23 mouse cellular contexts compared by ENCODE assay signal in the genomic region with DNA sequence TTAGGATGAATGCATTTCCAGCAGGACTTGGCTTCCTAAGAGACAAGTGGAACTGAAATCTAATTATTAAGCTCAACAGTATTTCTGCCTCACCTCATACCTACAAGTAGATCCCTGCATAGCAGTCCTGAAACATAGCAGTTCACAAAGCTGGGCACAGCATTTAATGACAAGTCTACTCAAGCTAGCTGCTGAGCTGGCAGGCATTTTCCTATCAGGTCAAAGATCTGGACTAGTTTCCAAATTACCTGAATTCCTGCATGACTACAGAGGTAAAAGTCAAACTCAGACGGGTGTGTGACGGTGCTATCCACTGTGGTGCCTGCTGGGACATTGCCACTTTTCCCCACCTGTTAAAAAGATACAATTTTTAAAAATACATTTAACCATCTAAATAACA. TPM values are rescaled to one million over a fixed set of nuclear protein-coding genes. Genes with fewer than 3 reads are reported as not detected.
DNase-seq lines count a peak whose midpoint lies in the region; ATAC-seq and TF ChIP-seq lines count a peak whose summit lies in the region.
"Had no signal": no experiment of that assay in that cellular context is flagged by ENCODE, and none has a peak within 500 bp of the region (broad histone marks: within the 10 kb centered on the region; RNA-seq: fewer than 3 reads in every experiment).

No protein-coding gene starts in this region.

- H3K36me3 ChIP-seq in heart, embryonic 10.5 days = no peaks in the 10 kb centered on the region
- no peaks in the 10 kb centered on the region for H3K36me3 ChIP-seq in lung, embryonic 14.5 days (ENCODE audit: insufficient read depth)
- H3K36me3 ChIP-seq in stomach, embryonic 14.5 days (ENCODE audit: control insufficient read depth, insufficient read depth, low read length) = no peaks in the 10 kb centered on the region
- H3K36me3 ChIP-seq: G1E had no signal

- 74% methylated on average over 2 of the region's 2 CpGs for WGBS in heart, embryonic 10.5 days
- 66% methylated on average over 2 of the region's 2 CpGs for WGBS in lung, embryonic 14.5 days
- WGBS in stomach, embryonic 14.5 days = 77% methylated on average over 2 of the region's 2 CpGs

- no peaks in the 10 kb centered on the region for H3K27me3 ChIP-seq in heart, embryonic 10.5 days (ENCODE audit: insufficient read depth, poor library complexity, severe bottlenecking)
- H3K27me3 ChIP-seq in lung, embryonic 14.5 days (ENCODE audit: insufficient read depth, low read length) = no peaks in the 10 kb centered on the region
- no peaks in the 10 kb centered on the region for H3K27me3 ChIP-seq in stomach, embryonic 14.5 days (ENCODE audit: control insufficient read depth, insufficient read depth, low read length)
- H3K27me3 ChIP-seq: limb, embryonic 12.5 days; neural tube, embryonic 15.5 days had no signal

- no peaks in the 10 kb centered on the region for H3K9me3 ChIP-seq in heart, embryonic 10.5 days
- no peaks in the 10 kb centered on the region for H3K9me3 ChIP-seq in lung, embryonic 14.5 days (ENCODE audit: low read depth, low read length)
- H3K9me3 ChIP-seq in stomach, embryonic 14.5 days (ENCODE audit: control insufficient read depth, low read depth, low read length) = no peaks in the 10 kb centered on the region
- H3K9me3 ChIP-seq: G1E; hindbrain, embryonic 10.5 days; limb, embryonic 12.5 days; neural tube, embryonic 15.5 days had no signal

- no peak overlapping the region for H3K4me2 ChIP-seq in lung, embryonic 14.5 days
- H3K4me2 ChIP-seq in stomach, embryonic 14.5 days (replicated peaks; ENCODE audit: low read depth, low read length) = no peak overlapping the region
- H3K4me2 ChIP-seq: limb, embryonic 12.5 days; neural tube, embryonic 15.5 days had no signal

- no peak for TF ChIP-seq CTCF in lung, embryonic 14.5 days (IDR thresholded peaks at IDR 0.05; ENCODE audit: low read depth)

- DNase-seq in heart, embryonic 10.5 days (ENCODE audit: low spot score) = peak; percentile 10
- DNase-seq in heart, postnatal 10 days = no peak
- no peak for DNase-seq in lung, embryonic 14.5 days
- DNase-seq in lung, postnatal 25 days (ENCODE audit: low spot score) = no peak
- DNase-seq in fat pad, adult 2 months (ENCODE audit: extremely low read depth, low read depth, low spot score) = peak; percentile 82
- DNase-seq in MN1 (ENCODE audit: low spot score) = no peak
- no peak for DNase-seq in layer of hippocampus, adult 9-11 months
- DNase-seq: adrenal gland, postnatal 36 days; cerebellum, adult 18-20 months; cerebellum, postnatal 36 days; gastrocnemius, postnatal 10 days; lung, postnatal 14 days; right cerebral cortex, postnatal 4 days; thymus, postnatal 25 days had no signal

- H3K4me1 ChIP-seq in heart, embryonic 10.5 days = no peaks in the 10 kb centered on the region
- H3K4me1 ChIP-seq in lung, embryonic 14.5 days (ENCODE audit: insufficient read depth) = peaks cover 6% of the 10 kb centered on the region; the same call in 1 of the 2 replicates
- no peaks in the 10 kb centered on the region for H3K4me1 ChIP-seq in stomach, embryonic 14.5 days (ENCODE audit: control insufficient read depth, insufficient read depth, low read length)
- H3K4me1 ChIP-seq: hindbrain, embryonic 10.5 days; limb, embryonic 12.5 days; neural tube, embryonic 15.5 days had no signal

- H3K9ac ChIP-seq in lung, embryonic 14.5 days = no peak overlapping the region
- H3K9ac ChIP-seq in stomach, embryonic 14.5 days (replicated peaks; ENCODE audit: low read depth, low read length) = no peak overlapping the region
- H3K9ac ChIP-seq: limb, embryonic 12.5 days; liver, embryonic 14.5 days; neural tube, embryonic 15.5 days had no signal

- H3K27ac ChIP-seq in heart, embryonic 10.5 days = no peak overlapping the region
- peak overlapping the region; percentile 87 for H3K27ac ChIP-seq in lung, embryonic 14.5 days (ENCODE audit: low read depth)
- H3K27ac ChIP-seq in stomach, embryonic 14.5 days (ENCODE audit: low read length) = peak overlapping the region; percentile 75
- H3K27ac ChIP-seq: hindbrain, embryonic 10.5 days; limb, embryonic 12.5 days; liver, embryonic 14.5 days; neural tube, embryonic 15.5 days had no signal

- ATAC-seq in lung, embryonic 14.5 days (ENCODE audit: insufficient read depth) = no peak
- ATAC-seq in stomach, embryonic 14.5 days (ENCODE audit: insufficient number of reproducible peaks, insufficient read depth, low FRiP score, low read depth) = no peak
- ATAC-seq: forebrain, embryonic 14.5 days; midbrain, embryonic 16.5 days had no signal

- intact Hi-C loops in heart, postnatal 10 days (cut with DNase I) = no loop called here

- no peak overlapping the region for H3K4me3 ChIP-seq in heart, embryonic 10.5 days
- no peak overlapping the region for H3K4me3 ChIP-seq in lung, embryonic 14.5 days (ENCODE audit: low read depth, low read length)
- no peak overlapping the region for H3K4me3 ChIP-seq in stomach, embryonic 14.5 days (ENCODE audit: low read depth, low read length)
- H3K4me3 ChIP-seq: erythroblast, embryonic 14.5 days; hindbrain, embryonic 10.5 days; limb, embryonic 12.5 days; neural tube, embryonic 15.5 days had no signal

RNA-seq across cellular contexts. Expression of a gene that starts 28.6 kb away (rescaled TPM):
- polyA plus RNA-seq in heart, embryonic 10.5 days (2016; fragmentation: Nextera tagmentation; extraction: Ambion mirVana) = 2.4 and 3.4 TPM in 2 replicates
- total RNA-seq in heart, postnatal 10 days (2021) = 10 to 100 TPM; 16.0 to 18.6 TPM
- polyA plus RNA-seq in lung, embryonic 14.5 days (2014; fragmentation: Nextera tagmentation; extraction: Ambion mirVana) = 10.7 and 11.6 TPM in 2 replicates
- polyA plus RNA-seq in stomach, embryonic 14.5 days (2014; fragmentation: Nextera tagmentation; extraction: Ambion mirVana) = 13.3 and 13.8 TPM in 2 replicates

RNA-seq across cellular contexts. Expression of a gene that starts 36.3 kb away (rescaled TPM):
- polyA plus RNA-seq in heart, embryonic 10.5 days (2016; fragmentation: Nextera tagmentation; extraction: Ambion mirVana) = 0.64 and 0.65 TPM in 2 replicates
- total RNA-seq in heart, postnatal 10 days (2021) = 1 to 10 TPM; 4.1 to 5.8 TPM
- polyA plus RNA-seq in lung, embryonic 14.5 days (2014; fragmentation: Nextera tagmentation; extraction: Ambion mirVana) = 2.9 and 3.5 TPM in 2 replicates
- 2.4 and 3.3 TPM in 2 replicates for polyA plus RNA-seq in stomach, embryonic 14.5 days (2014; fragmentation: Nextera tagmentation; extraction: Ambion mirVana)
- polyA plus RNA-seq: erythroblast, embryonic 14.5 days; G1E had no signal

RNA-seq across cellular contexts. Expression of a gene that starts 59.8 kb away (rescaled TPM):
- polyA plus RNA-seq in heart, embryonic 10.5 days (2016; fragmentation: Nextera tagmentation; extraction: Ambion mirVana) = 28.8 and 34.0 TPM in 2 replicates
- total RNA-seq in heart, postnatal 10 days (2021) = 1 to 10 TPM; 5.9 to 8.2 TPM
- 52.6 and 54.3 TPM in 2 replicates for polyA plus RNA-seq in lung, embryonic 14.5 days (2014; fragmentation: Nextera tagmentation; extraction: Ambion mirVana)
- polyA plus RNA-seq in stomach, embryonic 14.5 days (2014; fragmentation: Nextera tagmentation; extraction: Ambion mirVana) = 41.2 and 49.4 TPM in 2 replicates

Comparison
In these comparisons a context has a peak if more than half of its experiments do, and no peak if none do; other contexts are left out.
1. DNase-seq: peak in heart, embryonic 10.5 days (single experiment) and fat pad, adult 2 months (single experiment); none in heart, postnatal 10 days (0 of 2), lung, embryonic 14.5 days (single experiment), lung, postnatal 25 days (single experiment), MN1 (single experiment) and layer of hippocampus, adult 9-11 months (single experiment).